Mouse (Mus musculus): Measurements from ENCODE around the gene Phpt1. TPM values are rescaled to one million over a fixed set of nuclear protein-coding genes. Genes with fewer than 3 reads are reported as not detected.
A peak's percentile ranks its signal among the peaks of the same experiment; 100 is the strongest.

The Phpt1 gene
- polyA plus RNA-seq, 1 experiment from 2014 or later: 165 TPM

- no peaks in the 10 kb centered on the region for H3K9me3 ChIP-seq
- WGBS: 98% methylated on average over 5 of the region's 5 CpGs
- no peak overlapping the region for H3K4me3 ChIP-seq
- no peaks in the 10 kb centered on the region for H3K4me1 ChIP-seq
- H3K27ac ChIP-seq: no peak overlapping the region
- H3K27me3 ChIP-seq (ENCODE audit: poor library complexity, severe bottlenecking): no peaks in the 10 kb centered on the region
- peaks cover 99% of the 10 kb centered on the region for H3K36me3 ChIP-seq (replicated peaks)
- DNase-seq (ENCODE audit: extremely low spot score, low spot score): no peak
Measured at GRCm38 (mm10) chr2:25596765-25597510, 21.9 kb upstream of the Phpt1 start.

GRCm38 (mm10) chr2:25591863-25592262, 16.8 kb upstream of the Phpt1 start:
- WGBS: 91% methylated on average over 2 of the region's 2 CpGs

GRCm38 (mm10) chr2:25588227-25588907, 13.3 kb upstream of the Phpt1 start:
- no peak for DNase-seq (ENCODE audit: extremely low spot score, low spot score)
- peaks cover 100% of the 10 kb centered on the region for H3K36me3 ChIP-seq (replicated peaks)
- H3K9me3 ChIP-seq: no peaks in the 10 kb centered on the region
- H3K27me3 ChIP-seq (ENCODE audit: poor library complexity, severe bottlenecking): no peaks in the 10 kb centered on the region
- WGBS: 94% methylated on average over 8 of the region's 8 CpGs
- no peaks in the 10 kb centered on the region for H3K4me1 ChIP-seq
- H3K4me3 ChIP-seq: no peak overlapping the region
- no peak overlapping the region for H3K27ac ChIP-seq

More at GRCm38 (mm10) chr2:25591863-25592262, 16.8 kb upstream of the Phpt1 start:
- Histone ChIP-seq H3K27ac (no peak overlapping the region), H3K4me1 (no peaks in the 10 kb centered on the region), H3K9me3 (no peaks in the 10 kb centered on the region), H3K36me3 (replicated peaks) (peaks cover 99% of the 10 kb centered on the region), H3K27me3 (ENCODE audit: poor library complexity, severe bottlenecking) (no peaks in the 10 kb centered on the region), H3K4me3 (no peak overlapping the region)
- DNase-seq (ENCODE audit: extremely low spot score, low spot score): no peak

DNA sequence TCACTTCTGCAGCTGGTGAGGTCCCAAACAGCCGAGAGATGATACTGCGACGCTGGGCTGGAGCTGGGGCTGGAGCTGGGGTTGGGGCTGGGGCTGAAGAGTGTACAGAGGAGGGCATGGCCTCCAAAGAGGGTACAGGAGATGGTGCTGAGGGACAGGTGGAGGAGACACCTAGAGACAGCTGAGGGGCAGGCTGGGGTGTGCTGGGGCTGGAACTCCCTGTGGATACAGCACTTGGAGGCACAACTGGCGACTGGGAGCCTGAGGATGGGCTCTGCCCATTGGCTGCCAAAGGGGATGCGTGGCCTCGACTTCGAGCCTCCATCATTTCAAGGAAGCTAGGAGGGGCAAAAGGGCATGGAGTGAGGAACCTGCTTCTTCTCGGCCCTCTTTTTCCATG, 12.3 kb upstream of the Phpt1 start:
- Histone ChIP-seq H3K36me3 (replicated peaks) (peaks cover 100% of the 10 kb centered on the region), H3K27me3 (ENCODE audit: poor library complexity, severe bottlenecking) (no peaks in the 10 kb centered on the region), H3K27ac (no peak overlapping the region), H3K9me3 (no peaks in the 10 kb centered on the region), H3K4me3 (no peak overlapping the region), H3K4me1 (peaks cover 9% of the 10 kb centered on the region)
- WGBS: 94% methylated on average over 8 of the region's 8 CpGs
- DNase-seq (ENCODE audit: extremely low spot score, low spot score): no peak

DNA sequence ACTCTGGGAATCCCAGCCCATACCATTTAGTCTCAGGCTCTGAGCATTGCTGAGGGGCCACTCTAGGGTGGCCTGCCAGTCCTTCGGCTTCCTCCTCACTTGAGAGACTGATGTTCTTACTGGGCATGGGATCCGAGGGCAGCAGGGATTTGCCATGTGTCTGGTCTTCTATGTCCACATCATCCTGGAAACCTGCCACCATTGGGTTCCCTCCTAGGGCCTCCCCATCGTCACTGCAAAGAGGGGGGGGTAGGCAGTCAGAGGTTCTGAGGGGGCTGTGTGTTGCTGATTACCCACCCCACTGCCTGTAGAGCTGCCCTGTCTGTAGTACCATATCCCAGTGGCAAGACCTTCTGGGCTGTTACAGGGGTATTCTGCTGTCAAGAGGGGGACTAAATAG, 10.6 kb upstream of the Phpt1 start:
- H3K27me3 ChIP-seq (ENCODE audit: poor library complexity, severe bottlenecking): peaks cover 10% of the 10 kb centered on the region
- H3K9me3 ChIP-seq: no peaks in the 10 kb centered on the region
- H3K4me3 ChIP-seq: no peak overlapping the region
- DNase-seq (ENCODE audit: extremely low spot score, low spot score): no peak
- 95% methylated on average over 3 of the region's 3 CpGs for WGBS
- H3K27ac ChIP-seq: no peak overlapping the region
- H3K36me3 ChIP-seq (replicated peaks): peaks cover 83% of the 10 kb centered on the region
- peaks cover 26% of the 10 kb centered on the region for H3K4me1 ChIP-seq

DNA sequence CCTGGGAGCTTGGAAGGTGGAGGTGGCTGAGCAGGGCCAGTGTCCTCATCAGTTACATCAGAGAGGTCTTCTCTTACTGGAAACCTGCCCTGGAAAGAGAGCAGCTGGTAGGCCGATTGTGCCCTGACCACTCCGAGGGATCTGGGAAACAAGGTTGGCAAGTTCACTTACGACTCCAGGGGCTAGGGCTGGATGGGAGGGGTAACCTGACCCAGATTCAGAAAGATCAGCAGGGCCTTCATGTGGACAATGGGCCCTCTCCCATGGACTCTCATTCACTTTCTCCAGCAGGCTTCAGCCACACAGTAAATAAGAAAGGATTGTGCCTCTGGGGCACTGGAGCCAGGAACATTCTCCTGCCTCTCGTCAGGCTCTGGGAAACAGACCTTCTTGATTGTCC, 9.8 kb upstream of the Phpt1 start:
- Histone ChIP-seq H3K4me1 (peaks cover 30% of the 10 kb centered on the region), H3K36me3 (replicated peaks) (peaks cover 75% of the 10 kb centered on the region), H3K9me3 (no peaks in the 10 kb centered on the region), H3K27me3 (ENCODE audit: poor library complexity, severe bottlenecking) (peaks cover 18% of the 10 kb centered on the region), H3K27ac (no peak overlapping the region), H3K4me3 (no peak overlapping the region)
- DNase-seq (ENCODE audit: extremely low spot score, low spot score): no peak
- WGBS: 85% methylated on average over 4 of the region's 4 CpGs

- Histone ChIP-seq H3K27me3 (ENCODE audit: poor library complexity, severe bottlenecking) (peaks cover 25% of the 10 kb centered on the region), H3K9me3 (no peaks in the 10 kb centered on the region), H3K4me1 (peaks cover 37% of the 10 kb centered on the region), H3K4me3 (no peak overlapping the region), H3K27ac (no peak overlapping the region), H3K36me3 (replicated peaks) (peaks cover 68% of the 10 kb centered on the region)
- no peak for DNase-seq (ENCODE audit: extremely low spot score, low spot score)
- WGBS: 94% methylated on average over 3 of the region's 3 CpGs
Measured at GRCm38 (mm10) chr2:25584152-25584551, 9.1 kb upstream of the Phpt1 start.

DNA sequence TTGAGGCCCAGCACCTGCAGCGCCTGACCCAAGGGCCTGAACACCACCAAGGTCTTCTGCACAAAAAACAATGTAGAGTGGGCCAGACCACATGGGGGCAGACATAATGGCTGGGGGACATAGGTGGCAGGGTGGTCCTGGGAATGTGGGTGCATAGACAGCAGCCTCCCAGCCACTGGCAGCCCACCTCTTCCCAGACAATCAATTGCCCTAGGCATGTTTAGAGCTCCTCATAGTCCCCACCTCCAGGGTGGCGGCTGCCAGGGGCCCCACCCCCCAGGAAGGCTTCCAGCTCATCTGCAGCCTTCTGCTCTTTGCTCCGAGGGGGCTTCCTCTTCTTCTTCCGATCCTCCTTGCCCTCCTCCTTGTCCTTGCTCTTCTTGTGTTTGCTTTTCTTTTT, 8.5 kb upstream of the Phpt1 start:
- WGBS: 80% methylated on average over 4 of the region's 4 CpGs
- no peak for DNase-seq (ENCODE audit: extremely low spot score, low spot score)
- Histone ChIP-seq H3K27me3 (ENCODE audit: poor library complexity, severe bottlenecking) (peaks cover 31% of the 10 kb centered on the region), H3K4me1 (peaks cover 43% of the 10 kb centered on the region), H3K9me3 (no peaks in the 10 kb centered on the region), H3K27ac (no peak overlapping the region), H3K36me3 (replicated peaks) (peaks cover 63% of the 10 kb centered on the region), H3K4me3 (no peak overlapping the region)

DNA sequence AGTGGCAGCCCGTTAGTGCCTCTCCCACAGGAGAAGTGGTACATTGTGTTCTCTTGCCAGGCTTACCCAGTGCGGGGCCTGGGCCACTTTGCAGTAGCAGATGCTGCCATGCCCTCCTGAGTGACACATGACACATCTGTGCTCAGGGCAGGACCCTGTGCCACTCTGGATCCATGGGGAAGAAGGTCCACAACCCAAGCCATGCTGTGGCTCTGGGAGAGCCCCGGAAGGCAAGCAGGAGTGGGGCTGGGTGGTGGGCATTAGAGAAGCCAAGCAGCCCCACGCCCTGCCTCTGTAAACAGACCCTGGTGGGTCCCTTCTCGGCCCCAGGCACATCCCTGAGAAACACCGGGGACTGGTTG, 8.1 kb upstream of the Phpt1 start:
- DNase-seq (ENCODE audit: extremely low spot score, low spot score): no peak
- peaks cover 58% of the 10 kb centered on the region for H3K36me3 ChIP-seq (replicated peaks)
- H3K4me3 ChIP-seq: no peak overlapping the region
- H3K27me3 ChIP-seq (ENCODE audit: poor library complexity, severe bottlenecking): peaks cover 35% of the 10 kb centered on the region
- H3K27ac ChIP-seq: no peak overlapping the region
- H3K9me3 ChIP-seq: no peaks in the 10 kb centered on the region
- H3K4me1 ChIP-seq: peaks cover 48% of the 10 kb centered on the region
- WGBS: 87% methylated on average over 6 of the region's 6 CpGs

GRCm38 (mm10) chr2:25582466-25583119, 7.6 kb upstream of the Phpt1 start:
- no peaks in the 10 kb centered on the region for H3K9me3 ChIP-seq
- H3K4me1 ChIP-seq: peaks cover 53% of the 10 kb centered on the region
- 70% methylated on average over 12 of the region's 12 CpGs for WGBS
- H3K27ac ChIP-seq: no peak overlapping the region
- H3K36me3 ChIP-seq (replicated peaks): peaks cover 53% of the 10 kb centered on the region
- H3K27me3 ChIP-seq (ENCODE audit: poor library complexity, severe bottlenecking): peaks cover 40% of the 10 kb centered on the region
- no peak overlapping the region for H3K4me3 ChIP-seq
- no peak for DNase-seq (ENCODE audit: extremely low spot score, low spot score)

DNA sequence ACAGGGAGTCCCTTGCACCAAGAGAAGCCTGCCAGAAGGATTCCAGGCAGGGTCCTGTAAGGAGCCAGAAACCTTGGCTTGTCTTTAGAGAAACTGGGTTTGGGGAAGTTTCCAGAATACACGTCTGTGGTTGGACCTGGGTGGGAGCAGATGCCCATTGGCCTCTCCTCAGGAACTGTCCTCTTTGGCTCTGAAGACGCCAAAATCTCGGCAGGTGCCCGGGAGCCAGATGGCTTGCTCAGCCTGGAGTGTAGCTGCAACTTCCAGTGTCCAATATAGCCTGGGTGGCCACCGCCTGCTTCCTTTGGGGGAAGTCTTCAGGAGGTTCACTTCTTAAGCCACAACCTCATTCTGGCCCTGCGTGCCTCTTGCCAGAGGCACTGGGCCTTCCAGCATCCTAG, 6.9 kb upstream of the Phpt1 start:
- Histone ChIP-seq H3K27me3 (ENCODE audit: poor library complexity, severe bottlenecking) (peaks cover 47% of the 10 kb centered on the region), H3K4me1 (peaks cover 60% of the 10 kb centered on the region), H3K4me3 (peak overlapping the region; percentile 42; the same call in 1 of the 2 replicates), H3K9me3 (no peaks in the 10 kb centered on the region), H3K36me3 (replicated peaks) (peaks cover 46% of the 10 kb centered on the region), H3K27ac (no peak overlapping the region)
- WGBS: 44% methylated on average over 6 of the region's 6 CpGs
- no peak for DNase-seq (ENCODE audit: extremely low spot score, low spot score)

GRCm38 (mm10) chr2:25581294-25581864, 6.4 kb upstream of the Phpt1 start, which contains the start of gene Ajm1:
Gene Ajm1, minus strand, starts transcription at chr2:25581757.
- H3K36me3 ChIP-seq (replicated peaks): peaks cover 41% of the 10 kb centered on the region

More at GRCm38 (mm10) chr2:25581294-25581864, 6.4 kb upstream of the Phpt1 start, which contains the start of gene Ajm1:
- peak; percentile 71 for DNase-seq (ENCODE audit: extremely low spot score, low spot score)
- H3K9me3 ChIP-seq: no peaks in the 10 kb centered on the region
- H3K4me1 ChIP-seq: peaks cover 62% of the 10 kb centered on the region
- no peak within 1 kb of the TSS for H3K27ac ChIP-seq
- H3K4me3 ChIP-seq: peak within 1 kb of the TSS; percentile 42
- H3K27me3 ChIP-seq (ENCODE audit: poor library complexity, severe bottlenecking): peaks cover 52% of the 10 kb centered on the region
- 9% methylated on average over 19 of the region's 19 CpGs for WGBS
